Mouse (Mus musculus) megakaryocyte, embryonic 14.5 days (primary cell): ENCODE results near the gene Atp6v0a4.

Source experiments
- FLI1 ChIP-seq: IDR thresholded peaks from 2 replicates; pipeline ENCODE4 v1.6.1; 2012; ENCODE audit warnings: low read length, inconsistent platforms, mixed read lengths
- GATA1 ChIP-seq: IDR thresholded peaks from 3 replicates; pipeline ENCODE4 v1.6.1; 2012; ENCODE audit warnings: mixed read lengths, low read length, inconsistent platforms, borderline replicate concordance

GRCm38 (mm10) chr6:38159576-38159975 is 35.2 kb upstream of the Atp6v0a4 start:
- TF ChIP-seq GATA1 (no peak), FLI1 (no peak)
